ENCODE assay signal across 21 mouse cellular contexts in the genomic region with DNA sequence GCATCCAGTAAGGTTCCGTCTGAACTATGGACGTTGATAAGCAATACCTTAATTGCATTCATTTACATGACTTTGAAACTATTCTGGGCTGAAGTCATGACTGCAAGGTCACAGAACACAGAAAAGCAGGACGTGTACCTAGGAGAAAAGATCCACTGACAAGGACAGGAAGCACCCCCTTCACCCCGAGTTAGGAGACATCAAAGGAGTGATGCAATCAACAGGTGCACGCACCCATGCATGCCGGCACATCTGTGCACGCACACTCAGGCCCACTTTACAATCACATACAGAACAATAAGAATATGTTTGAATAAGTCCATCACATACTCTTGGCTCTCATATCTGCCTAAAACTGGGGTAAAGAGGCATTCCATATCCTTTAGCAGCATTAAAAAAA. TPM values are rescaled to one million over a fixed set of nuclear protein-coding genes. Genes with fewer than 3 reads are reported as not detected.
DNase-seq lines count a peak whose midpoint lies in the region; ATAC-seq and TF ChIP-seq lines count a peak whose summit lies in the region.
"Had no signal": no experiment of that assay in that cellular context is flagged by ENCODE, and none has a peak within 500 bp of the region (broad histone marks: within the 10 kb centered on the region; RNA-seq: fewer than 3 reads in every experiment).

No protein-coding gene starts in this region.

- peaks cover 15% of the 10 kb centered on the region for H3K4me1 ChIP-seq in heart, embryonic 12.5 days (replicated peaks)
- no peaks in the 10 kb centered on the region for H3K4me1 ChIP-seq in stomach, postnatal 0 days (replicated peaks; ENCODE audit: control insufficient read depth, insufficient read depth)
- H3K4me1 ChIP-seq: forebrain, embryonic 15.5 days had no signal

- H3K36me3 ChIP-seq in heart, embryonic 12.5 days, result peaks cover 26% of the 10 kb centered on the region
- 0 out of 2 replicates have a peak, but pooled peaks cover 3% of the 10 kb centered on the region for H3K36me3 ChIP-seq in stomach, postnatal 0 days (ENCODE audit: control insufficient read depth, insufficient read depth, low read length)
- H3K36me3 ChIP-seq: hindbrain, embryonic 12.5 days had no signal

- no peak for ATAC-seq in heart, embryonic 12.5 days (ENCODE audit: insufficient number of reproducible peaks, low FRiP score)
- peak; percentile 41; the same call in 1 of the 2 replicates for ATAC-seq in neutrophil, adult 5-6 weeks (ENCODE audit: extremely low read depth, insufficient number of reproducible peaks, low FRiP score, poor library complexity, severe bottlenecking)
- no peak for ATAC-seq in stomach, postnatal 0 days (ENCODE audit: low FRiP score, low TSS enrichment)
- ATAC-seq in granulocyte monocyte progenitor cell, adult 5-6 weeks (replicated peaks; ENCODE audit: poor library complexity, severe bottlenecking), result no peak
- ATAC-seq in erythroid progenitor cell, adult 5-6 weeks (replicated peaks; ENCODE audit: low FRiP score, poor library complexity, severe bottlenecking), result no peak
- ATAC-seq: forebrain, embryonic 15.5 days had no signal

- no peak overlapping the region for H3K27ac ChIP-seq in heart, embryonic 12.5 days (ENCODE audit: poor library complexity, severe bottlenecking)
- H3K27ac ChIP-seq in stomach, postnatal 0 days (replicated peaks), result no peak overlapping the region
- H3K27ac ChIP-seq: forebrain, embryonic 15.5 days; heart, embryonic 15.5 days; hindbrain, embryonic 12.5 days; limb, embryonic 13.5 days; neural tube, embryonic 13.5 days had no signal

- TF ChIP-seq CTCF in stomach, postnatal 0 days (IDR thresholded peaks at IDR 0.05; ENCODE audit: low read depth), result no peak

- no peak overlapping the region for H3K9ac ChIP-seq in heart, embryonic 12.5 days
- H3K9ac ChIP-seq in stomach, postnatal 0 days (ENCODE audit: low read length), result no peak overlapping the region
- H3K9ac ChIP-seq: forebrain, embryonic 15.5 days; heart, embryonic 15.5 days; hindbrain, embryonic 12.5 days; limb, embryonic 13.5 days; neural tube, embryonic 13.5 days had no signal

- no peaks in the 10 kb centered on the region for H3K9me3 ChIP-seq in heart, embryonic 12.5 days (replicated peaks)
- no peaks in the 10 kb centered on the region for H3K9me3 ChIP-seq in stomach, postnatal 0 days (ENCODE audit: control insufficient read depth, low read length)
- H3K9me3 ChIP-seq: forebrain, embryonic 15.5 days; heart, embryonic 15.5 days; hindbrain, embryonic 12.5 days; limb, embryonic 13.5 days; megakaryocyte, embryonic 14.5 days; neural tube, embryonic 13.5 days had no signal

- no peak overlapping the region for H3K4me3 ChIP-seq in heart, embryonic 12.5 days
- no peak overlapping the region for H3K4me3 ChIP-seq in stomach, postnatal 0 days (ENCODE audit: low read depth, low read length)
- H3K4me3 ChIP-seq: forebrain, embryonic 15.5 days; heart, embryonic 15.5 days; hindbrain, embryonic 12.5 days; limb, embryonic 13.5 days; neural tube, embryonic 13.5 days had no signal

- WGBS in heart, embryonic 12.5 days, result 71% methylated on average over 7 of the region's 7 CpGs
- WGBS in stomach, postnatal 0 days, result 68% methylated on average over 7 of the region's 7 CpGs

- DNase-seq in heart, adult 11 months, result peak; percentile 74
- peak; percentile 19 for DNase-seq in ES-CJ7 (ENCODE audit: low read depth, low spot score)
- peak; percentile 66 to 81 for DNase-seq in thymus, postnatal 36 days
- no peak for DNase-seq in stomach, postnatal 0 days (ENCODE audit: low spot score)
- DNase-seq: adrenal gland, postnatal 14 days; cerebellum, adult 11-12 months; cerebellum, postnatal 25 days; heart, adult 18-20 months; kidney, adult 18-20 months; kidney, postnatal 25 days; right cerebral cortex, postnatal 25 days had no signal

- no peaks in the 10 kb centered on the region for H3K27me3 ChIP-seq in heart, embryonic 12.5 days (replicated peaks)
- H3K27me3 ChIP-seq in stomach, postnatal 0 days (ENCODE audit: control insufficient read depth, insufficient read depth, low read length), result no peaks in the 10 kb centered on the region
- H3K27me3 ChIP-seq: forebrain, embryonic 15.5 days; heart, embryonic 15.5 days; hindbrain, embryonic 12.5 days; limb, embryonic 13.5 days; megakaryocyte, embryonic 14.5 days; neural tube, embryonic 13.5 days had no signal

- no peak for TF ChIP-seq EP300 in stomach, postnatal 0 days (optimal IDR thresholded peaks at IDR 0.05)

- H3K4me2 ChIP-seq in heart, embryonic 12.5 days, result no peak overlapping the region
- H3K4me2 ChIP-seq in stomach, postnatal 0 days (replicated peaks; ENCODE audit: low read depth), result no peak overlapping the region
- H3K4me2 ChIP-seq: forebrain, embryonic 15.5 days; heart, embryonic 15.5 days; hindbrain, embryonic 12.5 days; limb, embryonic 13.5 days; neural tube, embryonic 13.5 days had no signal

RNA-seq across cellular contexts. Expression of a gene that starts 19.3 kb away (rescaled TPM):
- 28.5 and 29.6 TPM in 2 replicates for polyA plus RNA-seq in heart, embryonic 12.5 days (2016; fragmentation: Nextera tagmentation; extraction: Ambion mirVana)
- 17.3 and 21.2 TPM in 2 replicates for total RNA-seq in neutrophil, adult 5-6 weeks (2017)
- 13.0 and 15.7 TPM in 2 replicates for polyA plus RNA-seq in stomach, postnatal 0 days (2015; fragmentation: Nextera tagmentation; extraction: Ambion mirVana)
- total RNA-seq in granulocyte monocyte progenitor cell, adult 5-6 weeks (2014; fragmentation: Nextera tagmentation), result 20.2 and 21.0 TPM in 2 replicates
- total RNA-seq in granulocyte monocyte progenitor cell, adult 5-6 weeks (2017), result 10.3 and 11.7 TPM in 2 replicates
- total RNA-seq in erythroid progenitor cell, adult 5-6 weeks (2015; ENCODE audit: low replicate concordance), result 72.1 and 83.4 TPM in 2 replicates
- total RNA-seq in erythroid progenitor cell, adult 5-6 weeks (2017; ENCODE audit: low replicate concordance), result 62.9 and 99.2 TPM in 2 replicates
